Mouse (Mus musculus): Measurements from ENCODE around the gene Tgfb2. TPM values are rescaled to one million over a fixed set of nuclear protein-coding genes. Genes with fewer than 3 reads are reported as not detected.

The Tgfb2 gene
- total RNA-seq, 2 experiments from 2014 or later: 6.1 to 7.9 TPM

- intact Hi-C loops (cut with DNase I): no loop called here
- DNase-seq (ENCODE audit: low spot score in 2 of 2): no peak
Observed at GRCm38 (mm10) chr1:186662996-186663395, 42.8 kb downstream of the Tgfb2 start.

- intact Hi-C loops (cut with DNase I): no loop called here
- no peak for DNase-seq (ENCODE audit: low spot score in 2 of 2)
Observed at GRCm38 (mm10) chr1:186661206-186661921, 44.4 kb downstream of the Tgfb2 start.

- intact Hi-C loops (cut with DNase I): no loop called here
- no peak for DNase-seq (ENCODE audit: low spot score in 2 of 2)
Observed at GRCm38 (mm10) chr1:186658783-186659182, 47.0 kb downstream of the Tgfb2 start.

GRCm38 (mm10) chr1:186657559-186658219, 48.1 kb downstream of the Tgfb2 start:
- intact Hi-C loops (cut with DNase I): no loop called here
- no peak for DNase-seq (ENCODE audit: low spot score in 2 of 2)

- intact Hi-C loops (cut with DNase I): no loop called here
- no peak for DNase-seq (ENCODE audit: low spot score in 2 of 2)
Observed at GRCm38 (mm10) chr1:186656732-186657329, 49.0 kb downstream of the Tgfb2 start.

- intact Hi-C loops (cut with DNase I): no loop called here
Observed at GRCm38 (mm10) chr1:186656201-186656600, 49.6 kb downstream of the Tgfb2 start.

GRCm38 (mm10) chr1:186655096-186655495, 50.7 kb downstream of the Tgfb2 start:
- intact Hi-C loops (cut with DNase I): no loop called here
- DNase-seq (ENCODE audit: low spot score in 2 of 2): peak; percentile 15 to 21

More at GRCm38 (mm10) chr1:186656201-186656600, 49.6 kb downstream of the Tgfb2 start:
- no peak for DNase-seq (ENCODE audit: low spot score in 2 of 2)

- intact Hi-C loops (cut with DNase I): no loop called here
- no peak for DNase-seq (ENCODE audit: low spot score in 2 of 2)
Observed at GRCm38 (mm10) chr1:186652208-186652607, 53.6 kb downstream of the Tgfb2 start.

- intact Hi-C loops (cut with DNase I): no loop called here
- DNase-seq (ENCODE audit: low spot score in 2 of 2): no peak
Observed at GRCm38 (mm10) chr1:186650011-186650410, 55.8 kb downstream of the Tgfb2 start.

- no peak for DNase-seq (ENCODE audit: low spot score in 2 of 2)
- intact Hi-C loops (cut with DNase I): no loop called here
Observed at GRCm38 (mm10) chr1:186637304-186638213, 68.2 kb downstream of the Tgfb2 start.

GRCm38 (mm10) chr1:186635045-186635444, 70.7 kb downstream of the Tgfb2 start:
- intact Hi-C loops (cut with DNase I): no loop called here
- DNase-seq (ENCODE audit: low spot score in 2 of 2): no peak

- DNase-seq (ENCODE audit: low spot score in 2 of 2): no peak
- intact Hi-C loops (cut with DNase I): no loop called here
Observed at GRCm38 (mm10) chr1:186631457-186631856, 74.3 kb downstream of the Tgfb2 start.

- intact Hi-C loops (cut with DNase I): no loop called here
- DNase-seq (ENCODE audit: low spot score in 2 of 2): no peak
Observed at GRCm38 (mm10) chr1:186630971-186631370, 74.8 kb downstream of the Tgfb2 start.

GRCm38 (mm10) chr1:186627451-186627995, 78.3 kb downstream of the Tgfb2 start:
- peak; percentile 22 to 28 for DNase-seq (ENCODE audit: low spot score in 2 of 2)
- intact Hi-C loops (cut with DNase I): no loop called here

GRCm38 (mm10) chr1:186624474-186624873, 81.3 kb downstream of the Tgfb2 start:
- intact Hi-C loops (cut with DNase I): no loop called here
- no peak for DNase-seq (ENCODE audit: low spot score in 2 of 2)

- no peak for DNase-seq (ENCODE audit: low spot score in 2 of 2)
- intact Hi-C loops (cut with DNase I): no loop called here
Observed at GRCm38 (mm10) chr1:186621812-186622211, 84.0 kb downstream of the Tgfb2 start.

- intact Hi-C loops (cut with DNase I): loop anchor here (10.0 kb wide), 1 partner anchor 87 kb away; the partner anchor contains the start of gene Tgfb2
- DNase-seq (ENCODE audit: low spot score in 2 of 2): no peak
Observed at GRCm38 (mm10) chr1:186618285-186618684, 87.5 kb downstream of the Tgfb2 start.

GRCm38 (mm10) chr1:186611371-186611770, 94.4 kb downstream of the Tgfb2 start:
- intact Hi-C loops (cut with DNase I): loop anchor here (10.0 kb wide), 1 partner anchor 93 kb away; the partner anchor contains the start of gene Tgfb2

GRCm38 (mm10) chr1:186610481-186610880, 95.3 kb downstream of the Tgfb2 start:
- no peak for DNase-seq (ENCODE audit: low spot score in 2 of 2)
- intact Hi-C loops (cut with DNase I): loop anchor here (10.0 kb wide), 1 partner anchor 94 kb away; the partner anchor contains the start of gene Tgfb2

More at GRCm38 (mm10) chr1:186611371-186611770, 94.4 kb downstream of the Tgfb2 start:
- no peak for DNase-seq (ENCODE audit: low spot score in 2 of 2)

Measured in left cerebral cortex, postnatal 36 days (tissue).